Mouse (Mus musculus) midbrain, embryonic 13.5 days (tissue): ENCODE measurements around the gene Plce1. TPM values are rescaled to one million over a fixed set of nuclear protein-coding genes. Genes with fewer than 3 reads are reported as not detected.

ENCODE experiments used
- ATAC-seq: fragments of 200-750 bp; cut with Nextera tagmentation; 2 replicates; pipeline ENCODE4 v1.8.0; 2017; ENCODE audit warnings: mild to moderate bottlenecking, moderate TSS enrichment, moderate library complexity
- H3K27ac ChIP-seq: fragments of 300-500 bp; sonication (generic); 2 replicates; pipeline ENCODE4 v1.5.1; 2015; ENCODE audit warnings: inconsistent platforms, mild to moderate bottlenecking, moderate library complexity
- H3K27me3 ChIP-seq: fragments of 300-500 bp; sonication (generic); 2 replicates; pipeline ENCODE4 v1.6.1; 2015; ENCODE audit warnings: mild to moderate bottlenecking, inconsistent platforms
- H3K36me3 ChIP-seq: fragments of 300-500 bp; sonication (generic); 2 replicates; pipeline ENCODE4 v1.6.1; 2015; ENCODE audit warnings: mild to moderate bottlenecking, inconsistent platforms
- H3K4me1 ChIP-seq: fragments of 300-500 bp; sonication (generic); replicated peaks from 2 replicates; pipeline ENCODE4 v1.6.1; 2015; ENCODE audit warnings: inconsistent platforms
- H3K4me2 ChIP-seq: fragments of 300-500 bp; sonication (generic); replicated peaks from 2 replicates; pipeline ENCODE4 v1.6.1; 2015; ENCODE audit warnings: moderate library complexity, mild to moderate bottlenecking, inconsistent platforms
- H3K4me3 ChIP-seq: fragments of 300-500 bp; sonication (generic); replicated peaks from 2 replicates; pipeline ENCODE4 v1.5.1; 2015; ENCODE audit warnings: mild to moderate bottlenecking, inconsistent platforms
- H3K9ac ChIP-seq: fragments of 300-500 bp; sonication (generic); replicated peaks from 2 replicates; pipeline ENCODE4 v1.6.1; 2015; ENCODE audit warnings: mild to moderate bottlenecking, inconsistent platforms
- H3K9me3 ChIP-seq: fragments of 300-500 bp; sonication (generic); 2 replicates; pipeline ENCODE4 v1.6.1; 2016; ENCODE audit warnings: mild to moderate bottlenecking, inconsistent platforms
- WGBS: fragments of 180-500 bp; shearing (Covaris S2); methylation state at CpG from one replicate; pipeline ENCODE4 v1.1.7; 2015; 5-methylcytosine and 5-hydroxymethylcytosine counted together
- polyA plus RNA-seq: library from polyadenylated mRNA; unstranded; fragments of >200 nt; fragmentation: Nextera tagmentation; extraction: Ambion mirVana; gene quantifications from 2 replicates; pipeline ENCODE4 v1.2.1, GENCODE M21; 2015

Gene Plce1
- polyA plus RNA-seq, 1 experiment from 2014 or later = 4.3 TPM

GRCm38 (mm10) chr19:38709376-38709775 lies 228.5 kb downstream of the Plce1 start:
- no peak overlapping the region for H3K4me2 ChIP-seq
- 94% methylated on average over 2 of the region's 2 CpGs for WGBS
- H3K36me3 ChIP-seq = no peaks in the 10 kb centered on the region
- no peaks in the 10 kb centered on the region for H3K4me1 ChIP-seq
- no peaks in the 10 kb centered on the region for H3K27me3 ChIP-seq
- ATAC-seq = no peak
- no peaks in the 10 kb centered on the region for H3K9me3 ChIP-seq
- H3K27ac ChIP-seq = no peak overlapping the region
- no peak overlapping the region for H3K4me3 ChIP-seq
- no peak overlapping the region for H3K9ac ChIP-seq

GRCm38 (mm10) chr19:38721808-38722207 lies 240.9 kb downstream of the Plce1 start:
- H3K4me3 ChIP-seq = no peak overlapping the region
- H3K27ac ChIP-seq = no peak overlapping the region
- no peaks in the 10 kb centered on the region for H3K36me3 ChIP-seq
- no peak overlapping the region for H3K9ac ChIP-seq
- H3K27me3 ChIP-seq = no peaks in the 10 kb centered on the region
- no peak for ATAC-seq
- H3K9me3 ChIP-seq = no peaks in the 10 kb centered on the region
- WGBS = 100% methylated on average over 4 of the region's 4 CpGs
- 0 out of 2 replicates have a peak, but pooled peaks cover 5% of the 10 kb centered on the region for H3K4me1 ChIP-seq
- H3K4me2 ChIP-seq = no peak overlapping the region

GRCm38 (mm10) chr19:38722982-38723381 lies 242.1 kb downstream of the Plce1 start:
- 81% methylated on average over 6 of the region's 6 CpGs for WGBS
- Histone ChIP-seq H3K4me2 (no peak overlapping the region), H3K9me3 (no peaks in the 10 kb centered on the region)

GRCm38 (mm10) chr19:38723969-38724368 lies 243.1 kb downstream of the Plce1 start:
- no peak overlapping the region for H3K27ac ChIP-seq
- H3K36me3 ChIP-seq = no peaks in the 10 kb centered on the region
- H3K4me2 ChIP-seq = no peak overlapping the region
- no peaks in the 10 kb centered on the region for H3K27me3 ChIP-seq
- H3K4me1 ChIP-seq = 0 out of 2 replicates have a peak, but pooled peaks cover 5% of the 10 kb centered on the region
- H3K9me3 ChIP-seq = no peaks in the 10 kb centered on the region
- no peak for ATAC-seq
- H3K4me3 ChIP-seq = no peak overlapping the region
- no peak overlapping the region for H3K9ac ChIP-seq
- WGBS = 46% methylated on average over 5 of the region's 5 CpGs

More at GRCm38 (mm10) chr19:38722982-38723381, 242.1 kb downstream of the Plce1 start:
- H3K9ac ChIP-seq = no peak overlapping the region
- no peak for ATAC-seq
- no peak overlapping the region for H3K4me3 ChIP-seq
- 0 out of 2 replicates have a peak, but pooled peaks cover 5% of the 10 kb centered on the region for H3K4me1 ChIP-seq
- H3K27me3 ChIP-seq = no peaks in the 10 kb centered on the region
- H3K27ac ChIP-seq = no peak overlapping the region
- no peaks in the 10 kb centered on the region for H3K36me3 ChIP-seq

- Histone ChIP-seq H3K36me3 (peaks cover 5% of the 10 kb centered on the region; the same call in 1 of the 2 replicates), H3K4me2 (no peak overlapping the region), H3K9ac (no peak overlapping the region), H3K27me3 (no peaks in the 10 kb centered on the region), H3K4me3 (no peak overlapping the region), H3K9me3 (no peaks in the 10 kb centered on the region), H3K4me1 (0 out of 2 replicates have a peak, but pooled peaks cover 2% of the 10 kb centered on the region), H3K27ac (peak overlapping the region; percentile 27)
- WGBS = 58% methylated on average over 6 of the region's 6 CpGs
- peak; percentile 53; the same call in 1 of the 2 replicates for ATAC-seq
Measured at GRCm38 (mm10) chr19:38728842-38729241, 247.9 kb downstream of the Plce1 start.

GRCm38 (mm10) chr19:38729264-38729663 lies 248.4 kb downstream of the Plce1 start:
- Histone ChIP-seq H3K4me2 (no peak overlapping the region), H3K9ac (no peak overlapping the region), H3K4me1 (no peaks in the 10 kb centered on the region), H3K27ac (0 out of 2 replicates have a peak overlapping the region, but pooled peaks have one; percentile 27), H3K36me3 (peaks cover 5% of the 10 kb centered on the region; the same call in 1 of the 2 replicates), H3K9me3 (no peaks in the 10 kb centered on the region), H3K4me3 (no peak overlapping the region), H3K27me3 (no peaks in the 10 kb centered on the region)
- peak; percentile 88 for ATAC-seq
- WGBS = 5% methylated on average over 3 of the region's 3 CpGs

GRCm38 (mm10) chr19:38744546-38744945 lies 263.6 kb downstream of the Plce1 start:
- Histone ChIP-seq H3K36me3 (no peaks in the 10 kb centered on the region), H3K4me2 (no peak overlapping the region), H3K27ac (no peak overlapping the region), H3K9ac (no peak overlapping the region), H3K9me3 (no peaks in the 10 kb centered on the region), H3K27me3 (no peaks in the 10 kb centered on the region), H3K4me3 (no peak overlapping the region), H3K4me1 (no peaks in the 10 kb centered on the region)
- ATAC-seq = no peak
- 90% methylated on average over 8 of the region's 8 CpGs for WGBS

- no peaks in the 10 kb centered on the region for H3K9me3 ChIP-seq
- no peak for ATAC-seq
- H3K9ac ChIP-seq = no peak overlapping the region
- no peaks in the 10 kb centered on the region for H3K4me1 ChIP-seq
- no peak overlapping the region for H3K27ac ChIP-seq
- no peaks in the 10 kb centered on the region for H3K27me3 ChIP-seq
- H3K36me3 ChIP-seq = no peaks in the 10 kb centered on the region
- H3K4me3 ChIP-seq = no peak overlapping the region
- WGBS = 83% methylated on average over 10 of the region's 10 CpGs
- H3K4me2 ChIP-seq = no peak overlapping the region
Measured at GRCm38 (mm10) chr19:38745810-38746491, 265.0 kb downstream of the Plce1 start.

- Histone ChIP-seq H3K4me3 (no peak overlapping the region), H3K4me1 (no peaks in the 10 kb centered on the region), H3K27me3 (no peaks in the 10 kb centered on the region), H3K4me2 (no peak overlapping the region), H3K9me3 (no peaks in the 10 kb centered on the region), H3K27ac (no peak overlapping the region), H3K9ac (no peak overlapping the region), H3K36me3 (no peaks in the 10 kb centered on the region)
- no peak for ATAC-seq
- 84% methylated on average over 6 of the region's 6 CpGs for WGBS
Measured at GRCm38 (mm10) chr19:38746492-38747014, 265.6 kb downstream of the Plce1 start.

GRCm38 (mm10) chr19:38750192-38750591 lies 269.3 kb downstream of the Plce1 start:
- H3K27me3 ChIP-seq = no peaks in the 10 kb centered on the region
- H3K9me3 ChIP-seq = no peaks in the 10 kb centered on the region
- no peak for ATAC-seq
- H3K4me3 ChIP-seq = no peak overlapping the region
- H3K4me2 ChIP-seq = no peak overlapping the region
- H3K4me1 ChIP-seq = no peaks in the 10 kb centered on the region
- 69% methylated on average over 4 of the region's 4 CpGs for WGBS
- H3K9ac ChIP-seq = no peak overlapping the region
- H3K36me3 ChIP-seq = no peaks in the 10 kb centered on the region
- H3K27ac ChIP-seq = no peak overlapping the region

GRCm38 (mm10) chr19:38757161-38757560 lies 276.3 kb downstream of the Plce1 start:
- H3K36me3 ChIP-seq = no peaks in the 10 kb centered on the region
- no peak overlapping the region for H3K9ac ChIP-seq
- no peaks in the 10 kb centered on the region for H3K27me3 ChIP-seq
- ATAC-seq = no peak
- H3K9me3 ChIP-seq = no peaks in the 10 kb centered on the region
- WGBS = 86% methylated on average over 3 of the region's 3 CpGs
- H3K4me3 ChIP-seq = no peak overlapping the region
- H3K4me2 ChIP-seq = no peak overlapping the region
- 0 out of 2 replicates have a peak, but pooled peaks cover 3% of the 10 kb centered on the region for H3K4me1 ChIP-seq
- H3K27ac ChIP-seq = no peak overlapping the region

GRCm38 (mm10) chr19:38758056-38758455 lies 277.1 kb downstream of the Plce1 start:
- H3K4me1 ChIP-seq = 0 out of 2 replicates have a peak, but pooled peaks cover 3% of the 10 kb centered on the region
- no peaks in the 10 kb centered on the region for H3K27me3 ChIP-seq
- H3K9ac ChIP-seq = no peak overlapping the region
- no peak overlapping the region for H3K27ac ChIP-seq
- no peak for ATAC-seq
- WGBS = 52% methylated on average over 5 of the region's 5 CpGs
- no peak overlapping the region for H3K4me3 ChIP-seq
- no peaks in the 10 kb centered on the region for H3K9me3 ChIP-seq
- H3K4me2 ChIP-seq = no peak overlapping the region
- no peaks in the 10 kb centered on the region for H3K36me3 ChIP-seq
